Comparison of ENCODE assay signal across 9 mouse cellular contexts in the genomic region with DNA sequence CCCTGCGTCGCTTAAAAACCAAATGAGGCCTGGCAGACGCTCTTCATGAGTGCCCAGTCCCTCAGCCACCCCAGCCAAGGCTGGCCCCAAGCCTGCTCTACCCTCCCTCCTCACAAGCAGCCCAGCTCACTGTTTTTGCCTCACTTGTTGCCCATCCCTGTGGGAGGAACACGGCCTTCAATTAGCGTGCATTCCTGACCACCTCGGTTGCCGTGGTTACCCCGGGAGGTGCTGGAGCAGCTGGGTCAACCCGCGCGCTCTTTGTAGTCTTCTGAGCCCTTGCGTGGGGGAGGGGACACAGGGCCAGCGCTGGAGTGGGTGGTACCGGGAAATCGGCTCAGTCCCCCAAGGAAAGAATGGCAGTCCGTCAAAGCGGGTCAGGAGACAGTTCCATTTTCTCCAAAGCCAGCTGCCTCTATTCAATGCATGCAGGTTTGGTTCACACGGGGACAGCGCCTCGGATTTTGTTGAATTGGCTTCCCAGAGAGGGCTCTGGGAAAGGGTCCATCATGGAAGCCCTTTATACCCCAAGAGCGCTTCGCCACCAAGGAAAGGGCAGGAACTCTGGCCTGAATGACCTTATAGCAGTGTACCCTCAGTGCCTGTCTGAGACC. TPM values are rescaled to one million over a fixed set of nuclear protein-coding genes. Genes with fewer than 3 reads are reported as not detected.
A peak's percentile ranks its signal among the peaks of the same experiment; 100 is the strongest.
DNase-seq lines count a peak whose midpoint lies in the region; ATAC-seq lines count a peak whose summit lies in the region.
"Had no signal": no experiment of that assay in that cellular context is flagged by ENCODE, and none has a peak within 500 bp of the region (broad histone marks: within the 10 kb centered on the region; RNA-seq: fewer than 3 reads in every experiment).

No protein-coding gene starts in this region.

- H3K9ac ChIP-seq in forebrain, embryonic 15.5 days (replicated peaks), result no peak overlapping the region
- no peak overlapping the region for H3K9ac ChIP-seq in limb, embryonic 15.5 days
- no peak overlapping the region for H3K9ac ChIP-seq in neural tube, embryonic 14.5 days (replicated peaks; ENCODE audit: low read depth, low read length)

- peak; percentile 98 for DNase-seq in Muller cell, postnatal 12 days (ENCODE audit: inconsistent ontology term)
- peak; percentile 71 for DNase-seq in brain, adult 2 months (ENCODE audit: low read depth, low spot score)
- DNase-seq in kidney, adult 9 months, result peak; percentile 34

- 2% methylated on average over 22 of the region's 22 CpGs for WGBS in forebrain, embryonic 15.5 days
- WGBS in limb, embryonic 15.5 days, result 9% methylated on average over 22 of the region's 22 CpGs
- WGBS in neural tube, embryonic 14.5 days, result under 1% methylated on average over 22 of the region's 22 CpGs

- H3K4me3 ChIP-seq in forebrain, embryonic 15.5 days, result peak overlapping the region; percentile 12; the same call in 1 of the 2 replicates
- 0 out of 2 replicates have a peak overlapping the region, but pooled peaks have one; percentile 3 for H3K4me3 ChIP-seq in limb, embryonic 15.5 days
- no peak overlapping the region; the same call in 1 of the 2 replicates for H3K4me3 ChIP-seq in neural tube, embryonic 14.5 days (ENCODE audit: low read depth, low read length)

- H3K36me3 ChIP-seq in forebrain, embryonic 15.5 days, result no peaks in the 10 kb centered on the region
- H3K36me3 ChIP-seq in limb, embryonic 15.5 days, result no peaks in the 10 kb centered on the region
- H3K36me3 ChIP-seq in neural tube, embryonic 14.5 days (ENCODE audit: control insufficient read depth, insufficient read depth, low read length), result no peaks in the 10 kb centered on the region

- H3K27ac ChIP-seq in forebrain, embryonic 15.5 days (replicated peaks), result peak overlapping the region; percentile 85
- H3K27ac ChIP-seq in limb, embryonic 15.5 days, result no peak overlapping the region
- H3K27ac ChIP-seq in neural tube, embryonic 14.5 days (ENCODE audit: low read depth, low read length), result peak overlapping the region; percentile 5; the same call in 1 of the 2 replicates

- no peaks in the 10 kb centered on the region for H3K27me3 ChIP-seq in forebrain, embryonic 15.5 days
- no peaks in the 10 kb centered on the region for H3K27me3 ChIP-seq in limb, embryonic 15.5 days
- no peaks in the 10 kb centered on the region for H3K27me3 ChIP-seq in neural tube, embryonic 14.5 days (ENCODE audit: control insufficient read depth, insufficient read depth, low read length)

- peak; percentile 84 for ATAC-seq in forebrain, embryonic 15.5 days (replicated peaks)
- ATAC-seq in limb, embryonic 15.5 days (ENCODE audit: insufficient number of reproducible peaks, low FRiP score, low TSS enrichment, low read depth), result peak; percentile 48; the same call in 1 of the 2 replicates
- ATAC-seq in neural tube, embryonic 14.5 days (ENCODE audit: low read depth), result peak; percentile 86
- no peak for ATAC-seq in activated CD4-positive, CD25-positive, alpha-beta regulatory T cell, adult 4 months
- ATAC-seq in monocyte, adult 5-6 weeks (replicated peaks; ENCODE audit: insufficient number of reproducible peaks, low FRiP score, low TSS enrichment, poor library complexity, severe bottlenecking), result no peak

- H3K9me3 ChIP-seq in forebrain, embryonic 15.5 days, result no peaks in the 10 kb centered on the region
- H3K9me3 ChIP-seq in limb, embryonic 15.5 days, result no peaks in the 10 kb centered on the region
- no peaks in the 10 kb centered on the region for H3K9me3 ChIP-seq in neural tube, embryonic 14.5 days (ENCODE audit: control insufficient read depth, low read length)

- H3K4me2 ChIP-seq in forebrain, embryonic 15.5 days (replicated peaks), result peak overlapping the region; percentile 39
- H3K4me2 ChIP-seq in limb, embryonic 15.5 days, result peak overlapping the region; percentile 27
- peak overlapping the region; percentile 37 for H3K4me2 ChIP-seq in neural tube, embryonic 14.5 days (ENCODE audit: low read depth, low read length)

- H3K4me1 ChIP-seq in forebrain, embryonic 15.5 days, result peaks cover 89% of the 10 kb centered on the region
- H3K4me1 ChIP-seq in limb, embryonic 15.5 days, result peaks cover 31% of the 10 kb centered on the region
- peaks cover 42% of the 10 kb centered on the region for H3K4me1 ChIP-seq in neural tube, embryonic 14.5 days (ENCODE audit: control insufficient read depth, insufficient read depth, low read length)

RNA-seq across cellular contexts. Expression of a gene that starts 28.8 kb away (rescaled TPM):
- polyA plus RNA-seq in forebrain, embryonic 15.5 days (2015; fragmentation: Nextera tagmentation; extraction: Ambion mirVana), result 3.5 TPM in 2 replicates
- polyA plus RNA-seq in limb, embryonic 15.5 days (2015; fragmentation: Nextera tagmentation; extraction: Ambion mirVana), result 0.24 and 0.30 TPM in 2 replicates
- 2.8 and 3.3 TPM in 2 replicates for polyA plus RNA-seq in neural tube, embryonic 14.5 days (2014; fragmentation: Nextera tagmentation; extraction: Ambion mirVana)
- not detected for polyA plus RNA-seq in activated CD4-positive, CD25-positive, alpha-beta regulatory T cell, adult 4 months (2017; shearing (Covaris generic))
- total RNA-seq in monocyte, adult 5-6 weeks (2017), result 0.10 TPM in 1 of 3 replicates, not detected in the others

RNA-seq across cellular contexts. Expression of a gene that starts 44.2 kb away (rescaled TPM):
- polyA plus RNA-seq in forebrain, embryonic 15.5 days (2015; fragmentation: Nextera tagmentation; extraction: Ambion mirVana), result 0.11 TPM in 1 of 2 replicates, not detected in the other
- polyA plus RNA-seq in limb, embryonic 15.5 days (2015; fragmentation: Nextera tagmentation; extraction: Ambion mirVana), result 0.09 TPM in 1 of 2 replicates, not detected in the other
- polyA plus RNA-seq in neural tube, embryonic 14.5 days (2014; fragmentation: Nextera tagmentation; extraction: Ambion mirVana), result not detected in 2 replicates
- polyA plus RNA-seq in activated CD4-positive, CD25-positive, alpha-beta regulatory T cell, adult 4 months (2017; shearing (Covaris generic)), result not detected
- 1.1 TPM in 1 of 3 replicates, not detected in the others for total RNA-seq in monocyte, adult 5-6 weeks (2017)
- polyA plus RNA-seq: liver, embryonic 16.5 days had no signal

Comparison
In these comparisons a context has a peak if more than half of its experiments do, and no peak if none do; other contexts are left out.
1. DNase-seq: peak in every context shown above with its lines; median percentile 98 in Muller cell, postnatal 12 days; 71 in brain, adult 2 months; 34 in kidney, adult 9 months.
2. ATAC-seq: peak in forebrain, embryonic 15.5 days (single experiment), limb, embryonic 15.5 days (single experiment) and neural tube, embryonic 14.5 days (single experiment); none in activated CD4-positive, CD25-positive, alpha-beta regulatory T cell, adult 4 months (single experiment) and monocyte, adult 5-6 weeks (single experiment).
3. Peak in every context shown above with its lines, with median percentiles within 50 percentile points of each other: H3K4me2 ChIP-seq.